Mouse (Mus musculus) heart, postnatal 36 days (tissue): ENCODE results near the gene Rbm8a. TPM values are rescaled to one million over a fixed set of nuclear protein-coding genes. Genes with fewer than 3 reads are reported as not detected.

Experiments used
- DNase-seq, 2 experiments: peaks; one replicate each; pipeline ENCODE4 v3.0.0; 2021 to 2022
- intact Hi-C: fragments of 180-260 bp; cut with DNase I; formaldehyde crosslinking; loops from one replicate; pipeline ENCODE4 v1.15.1; 2025
- total RNA-seq, 2 experiments: library from RNA; stranded (reverse); gene quantifications; 2 replicates each; pipeline ENCODE4 v1.2.3; 2021

Gene Rbm8a
- 10 to 100 TPM; 30.9 to 40.9 TPM for total RNA-seq

GRCm38 (mm10) chr3:96629729-96630600, at the start of gene Rbm8a:
Gene Rbm8a (plus strand): TSS chr3:96629933.
- DNase-seq: peak; percentile 96 to 97
- intact Hi-C loops: no loop called here

GRCm38 (mm10) chr3:96581141-96581540, 48.6 kb upstream of the Rbm8a start:
- intact Hi-C loops: no loop called here

GRCm38 (mm10) chr3:96581771-96582515, 47.8 kb upstream of the Rbm8a start:
- intact Hi-C loops: no loop called here

More at GRCm38 (mm10) chr3:96581141-96581540, 48.6 kb upstream of the Rbm8a start:
- no peak for DNase-seq

GRCm38 (mm10) chr3:96583386-96583785, 46.3 kb upstream of the Rbm8a start:
- intact Hi-C loops: no loop called here
- DNase-seq: no peak

More at GRCm38 (mm10) chr3:96581771-96582515, 47.8 kb upstream of the Rbm8a start:
- no peak for DNase-seq

GRCm38 (mm10) chr3:96590657-96591056, 39.1 kb upstream of the Rbm8a start:
- intact Hi-C loops: no loop called here
- no peak for DNase-seq

- peak in 1 of 2 experiments; percentile 49 for DNase-seq
Measured at GRCm38 (mm10) chr3:96593374-96593773, 36.4 kb upstream of the Rbm8a start.

GRCm38 (mm10) chr3:96593790-96594560, 35.8 kb upstream of the Rbm8a start, which contains the start of gene Polr3gl:
Gene Polr3gl (minus strand): TSS chr3:96594181.
- intact Hi-C loops: no loop called here
- peak; percentile 93 to 96 for DNase-seq

More at GRCm38 (mm10) chr3:96593374-96593773, 36.4 kb upstream of the Rbm8a start:
- intact Hi-C loops: no loop called here

- intact Hi-C loops: no loop called here
- DNase-seq: no peak
Measured at GRCm38 (mm10) chr3:96594851-96595250, 34.9 kb upstream of the Rbm8a start.

- DNase-seq: no peak
- intact Hi-C loops: no loop called here
Measured at GRCm38 (mm10) chr3:96595661-96596060, 34.1 kb upstream of the Rbm8a start.

GRCm38 (mm10) chr3:96596228-96596707, 33.5 kb upstream of the Rbm8a start, which contains the start of gene Ankrd34a:
Gene Ankrd34a (plus strand): TSS chr3:96596636.
- peak; percentile 57 to 66 for DNase-seq
- intact Hi-C loops: no loop called here

- intact Hi-C loops: no loop called here
- no peak for DNase-seq
Measured at GRCm38 (mm10) chr3:96596855-96597254, 32.9 kb upstream of the Rbm8a start.

- DNase-seq: peak; percentile 28 to 45
- intact Hi-C loops: no loop called here
Measured at GRCm38 (mm10) chr3:96597435-96597891, 32.3 kb upstream of the Rbm8a start.

- intact Hi-C loops: no loop called here
- peak; percentile 80 to 82 for DNase-seq
Measured at GRCm38 (mm10) chr3:96598156-96599068, 31.3 kb upstream of the Rbm8a start.

GRCm38 (mm10) chr3:96599069-96599393, 30.7 kb upstream of the Rbm8a start:
- DNase-seq: no peak
- intact Hi-C loops: no loop called here

- intact Hi-C loops: no loop called here
- no peak for DNase-seq
Measured at GRCm38 (mm10) chr3:96599411-96599810, 30.3 kb upstream of the Rbm8a start.

- intact Hi-C loops: loop anchor here (2.0 kb wide), 1 partner anchor 34 kb away; the partner anchor contains the start of genes Gm42957 and Pex11b
- peak; percentile 90 to 94 for DNase-seq
Measured at GRCm38 (mm10) chr3:96600639-96601250, 29.0 kb upstream of the Rbm8a start, which contains the start of gene Lix1l. Gene Lix1l (plus strand): TSS chr3:96601149.

GRCm38 (mm10) chr3:96601251-96601787, 28.4 kb upstream of the Rbm8a start:
- intact Hi-C loops: loop anchor here (2.0 kb wide), 1 partner anchor 33 kb away; the partner anchor contains the start of genes Gm42957 and Pex11b
- peak; percentile 79 to 86 for DNase-seq
